Comparison of ENCODE assay signal across 10 mouse cellular contexts in genomic region chr11:76429966-76430631, GRCm38 (mm10). TPM values are rescaled to one million over a fixed set of nuclear protein-coding genes. Genes with fewer than 3 reads are reported as not detected.
DNase-seq lines count a peak whose midpoint lies in the region; ATAC-seq and TF ChIP-seq lines count a peak whose summit lies in the region.
"Had no signal": no experiment of that assay in that cellular context is flagged by ENCODE, and none has a peak within 500 bp of the region (broad histone marks: within the 10 kb centered on the region; RNA-seq: fewer than 3 reads in every experiment).

No protein-coding gene starts in this region.

- no peak overlapping the region for H3K4me2 ChIP-seq in heart, postnatal 0 days (ENCODE audit: low read depth, low read length)
- no peak overlapping the region for H3K4me2 ChIP-seq in forebrain, embryonic 12.5 days
- no peak overlapping the region for H3K4me2 ChIP-seq in intestine, embryonic 16.5 days (ENCODE audit: low read depth, low read length)
- H3K4me2 ChIP-seq in neural tube, embryonic 15.5 days: no peak overlapping the region
- H3K4me2 ChIP-seq: lung, embryonic 15.5 days had no signal

- H3K27me3 ChIP-seq in heart, postnatal 0 days (ENCODE audit: control insufficient read depth, insufficient read depth, low read length): no peaks in the 10 kb centered on the region
- no peaks in the 10 kb centered on the region for H3K27me3 ChIP-seq in forebrain, embryonic 12.5 days
- no peaks in the 10 kb centered on the region for H3K27me3 ChIP-seq in intestine, embryonic 16.5 days (replicated peaks; ENCODE audit: control insufficient read depth, insufficient read depth, low read length)
- H3K27me3 ChIP-seq in neural tube, embryonic 15.5 days (replicated peaks): no peaks in the 10 kb centered on the region
- H3K27me3 ChIP-seq: lung, embryonic 15.5 days had no signal

- no peaks in the 10 kb centered on the region for H3K9me3 ChIP-seq in heart, postnatal 0 days (replicated peaks; ENCODE audit: control insufficient read depth, low read length)
- H3K9me3 ChIP-seq in forebrain, embryonic 12.5 days: no peaks in the 10 kb centered on the region
- no peaks in the 10 kb centered on the region for H3K9me3 ChIP-seq in intestine, embryonic 16.5 days (ENCODE audit: control insufficient read depth, low read length)
- H3K9me3 ChIP-seq in neural tube, embryonic 15.5 days (replicated peaks): no peaks in the 10 kb centered on the region
- H3K9me3 ChIP-seq: lung, embryonic 15.5 days had no signal

- 0 out of 2 replicates have a peak overlapping the region, but pooled peaks have one; percentile 8 for H3K9ac ChIP-seq in heart, postnatal 0 days (replicated peaks; ENCODE audit: low read depth, low read length)
- no peak overlapping the region for H3K9ac ChIP-seq in forebrain, embryonic 12.5 days
- H3K9ac ChIP-seq in intestine, embryonic 16.5 days (ENCODE audit: low read depth, low read length): 0 out of 2 replicates have a peak overlapping the region, but pooled peaks have one; percentile 46
- H3K9ac ChIP-seq in neural tube, embryonic 15.5 days (replicated peaks): no peak overlapping the region
- H3K9ac ChIP-seq: lung, embryonic 15.5 days had no signal

- H3K27ac ChIP-seq in heart, postnatal 0 days (ENCODE audit: low read depth): peak overlapping the region; percentile 67
- peak overlapping the region; percentile 53; the same call in 1 of the 2 replicates for H3K27ac ChIP-seq in forebrain, embryonic 12.5 days
- 0 out of 2 replicates have a peak overlapping the region, but pooled peaks have one; percentile 4 for H3K27ac ChIP-seq in intestine, embryonic 16.5 days (ENCODE audit: low read length)
- H3K27ac ChIP-seq in neural tube, embryonic 15.5 days (replicated peaks): peak overlapping the region; percentile 49
- H3K27ac ChIP-seq: lung, embryonic 15.5 days had no signal

- intact Hi-C loops in left cerebral cortex, postnatal 10 days (cut with DNase I): no loop called here

- no peak for TF ChIP-seq CTCF in heart, postnatal 0 days (IDR thresholded peaks at IDR 0.05; ENCODE audit: low read depth)

- no peak for TF ChIP-seq EP300 in heart, postnatal 0 days (IDR thresholded peaks at IDR 0.05; ENCODE audit: low read depth)

- 74% methylated on average over 6 of the region's 6 CpGs for WGBS in heart, postnatal 0 days
- 68% methylated on average over 6 of the region's 6 CpGs for whole genome bisulfite sequencing in forebrain, embryonic 12.5 days
- 72% methylated on average over 6 of the region's 6 CpGs for WGBS in intestine, embryonic 16.5 days
- 80% methylated on average over 6 of the region's 6 CpGs for WGBS in neural tube, embryonic 15.5 days

- no peak for DNase-seq in heart, postnatal 0 days (ENCODE audit: low spot score)
- DNase-seq in heart, adult 11 months: no peak
- DNase-seq in cerebellum, adult 9-10 months: no peak
- no peak for DNase-seq in left cerebral cortex, postnatal 10 days (ENCODE audit: extremely low spot score in 1 of 2, low spot score in 2 of 2)
- DNase-seq: kidney, postnatal 36 days; retina, postnatal 1 day had no signal

- H3K36me3 ChIP-seq in heart, postnatal 0 days (replicated peaks; ENCODE audit: control insufficient read depth, insufficient read depth, low read length): 0 out of 2 replicates have a peak, but pooled peaks cover 3% of the 10 kb centered on the region
- peaks cover 25% of the 10 kb centered on the region; the same call in 1 of the 2 replicates for H3K36me3 ChIP-seq in forebrain, embryonic 12.5 days (replicated peaks)
- H3K36me3 ChIP-seq in intestine, embryonic 16.5 days (ENCODE audit: control insufficient read depth, insufficient read depth, low read length): peaks cover 5% of the 10 kb centered on the region; the same call in 1 of the 2 replicates
- H3K36me3 ChIP-seq in neural tube, embryonic 15.5 days: peaks cover 26% of the 10 kb centered on the region
- H3K36me3 ChIP-seq: lung, embryonic 15.5 days had no signal

- no peak overlapping the region for H3K4me3 ChIP-seq in heart, postnatal 0 days (ENCODE audit: low read depth, low read length)
- no peak overlapping the region for H3K4me3 ChIP-seq in forebrain, embryonic 12.5 days (replicated peaks)
- H3K4me3 ChIP-seq in intestine, embryonic 16.5 days (ENCODE audit: low read length): no peak overlapping the region
- no peak overlapping the region for H3K4me3 ChIP-seq in neural tube, embryonic 15.5 days (replicated peaks)
- H3K4me3 ChIP-seq: lung, embryonic 15.5 days had no signal

- ATAC-seq in heart, postnatal 0 days (ENCODE audit: insufficient read depth, low read depth): no peak
- no peak for ATAC-seq in forebrain, embryonic 12.5 days (ENCODE audit: low FRiP score)
- ATAC-seq in intestine, embryonic 16.5 days: no peak
- ATAC-seq in neural tube, embryonic 15.5 days (ENCODE audit: low FRiP score): no peak

- H3K4me1 ChIP-seq in heart, postnatal 0 days (ENCODE audit: control insufficient read depth, insufficient read depth): peaks cover 50% of the 10 kb centered on the region
- H3K4me1 ChIP-seq in forebrain, embryonic 12.5 days: peaks cover 10% of the 10 kb centered on the region
- H3K4me1 ChIP-seq in intestine, embryonic 16.5 days (ENCODE audit: control insufficient read depth, insufficient read depth, low read length): peaks cover 14% of the 10 kb centered on the region
- peaks cover 31% of the 10 kb centered on the region for H3K4me1 ChIP-seq in neural tube, embryonic 15.5 days

RNA-seq across cellular contexts. Expression of gene Timm22, which starts 23.3 kb away (rescaled TPM):
- total RNA-seq in heart, postnatal 0 days (2014; rRNA removed; ENCODE audit: low replicate concordance): 20.1 and 42.8 TPM in 2 replicates
- 90.5 and 99.9 TPM in 2 replicates for polyA plus RNA-seq in heart, postnatal 0 days (2015; fragmentation: Nextera tagmentation; extraction: Ambion mirVana)
- 103 and 109 TPM in 2 replicates for polyA plus RNA-seq in forebrain, embryonic 12.5 days (2016; fragmentation: Nextera tagmentation; extraction: Ambion mirVana)
- polyA plus RNA-seq in intestine, embryonic 16.5 days (2015; fragmentation: Nextera tagmentation; extraction: Ambion mirVana): 92.8 and 96.6 TPM in 2 replicates
- polyA plus RNA-seq in neural tube, embryonic 15.5 days (2015; fragmentation: Nextera tagmentation; extraction: Ambion mirVana): 107 and 108 TPM in 2 replicates
- total RNA-seq in left cerebral cortex, postnatal 10 days (2021): 10 to 100 TPM; 42.6 to 44.1 TPM

RNA-seq across cellular contexts. Expression of gene Nxn, which starts 31.2 kb away (rescaled TPM):
- total RNA-seq in heart, postnatal 0 days (2014; rRNA removed; ENCODE audit: low replicate concordance): 35.6 and 50.7 TPM in 2 replicates
- polyA plus RNA-seq in heart, postnatal 0 days (2015; fragmentation: Nextera tagmentation; extraction: Ambion mirVana): 10.6 TPM in 2 replicates
- 48.4 and 58.6 TPM in 2 replicates for polyA plus RNA-seq in forebrain, embryonic 12.5 days (2016; fragmentation: Nextera tagmentation; extraction: Ambion mirVana)
- 20.1 and 25.7 TPM in 2 replicates for polyA plus RNA-seq in intestine, embryonic 16.5 days (2015; fragmentation: Nextera tagmentation; extraction: Ambion mirVana)
- 27.3 and 29.8 TPM in 2 replicates for polyA plus RNA-seq in neural tube, embryonic 15.5 days (2015; fragmentation: Nextera tagmentation; extraction: Ambion mirVana)
- 10 to 100 TPM in 1 of 2 experiments, 1 to 10 TPM in 1; 8.5 to 13.2 TPM for total RNA-seq in left cerebral cortex, postnatal 10 days (2021)

Comparison
In these comparisons a context has a peak if more than half of its experiments do, and no peak if none do; other contexts are left out.
1. H3K27ac ChIP-seq: peak in every context shown above with its lines; median percentile 67 in heart, postnatal 0 days; 53 in forebrain, embryonic 12.5 days; 49 in neural tube, embryonic 15.5 days; 4 in intestine, embryonic 16.5 days.
2. H3K9ac ChIP-seq: peak in heart, postnatal 0 days (single experiment) and intestine, embryonic 16.5 days (single experiment); none in forebrain, embryonic 12.5 days (single experiment) and neural tube, embryonic 15.5 days (single experiment).